Mouse (Mus musculus) cerebellum, adult 2 months (tissue): Measurements from ENCODE around the gene Gtpbp3.

Experiments used
- CTCF ChIP-seq: fragments of 200-500 bp; IDR thresholded peaks from 2 replicates; pipeline ENCODE4 v1.5.1; 2011; ENCODE audit warnings: low read depth, mild to moderate bottlenecking, control low read depth, low read length, moderate library complexity, borderline replicate concordance; ENCODE audit not compliant: insufficient read depth
- POLR2A ChIP-seq: fragments of 200-500 bp; IDR thresholded peaks from 2 replicates; pipeline ENCODE4 v1.6.1; 2011; ENCODE audit warnings: low read length, control low read depth, borderline replicate concordance; ENCODE audit not compliant: insufficient read depth

GRCm38 (mm10) chr8:71498816-71499690, 11.2 kb downstream of the Gtpbp3 start:
- TF ChIP-seq POLR2A (no peak), CTCF (no peak)
